Mouse (Mus musculus) stomach, embryonic 14.5 days (tissue): Measurements from ENCODE around the gene Ccs. TPM values are rescaled to one million over a fixed set of nuclear protein-coding genes. Genes with fewer than 3 reads are reported as not detected.

Experiments
- ATAC-seq: fragments of 200-750 bp; cut with Nextera tagmentation; 2 replicates; pipeline ENCODE4 v1.8.0; 2017; ENCODE audit warnings: low read depth, moderate TSS enrichment; ENCODE audit not compliant: insufficient number of reproducible peaks, insufficient read depth, low FRiP score
- H3K27ac ChIP-seq: fragments of 300-500 bp; sonication (generic); 2 replicates; pipeline ENCODE4 v1.5.1; 2014; ENCODE audit warnings: mild to moderate bottlenecking, low read length, moderate library complexity, mixed read lengths
- H3K27me3 ChIP-seq: fragments of 300-500 bp; sonication (generic); 2 replicates; pipeline ENCODE4 v1.6.1; 2014; ENCODE audit warnings: low read length, control low read depth, mixed read lengths; ENCODE audit not compliant: control insufficient read depth, insufficient read depth
- H3K36me3 ChIP-seq: fragments of 300-500 bp; sonication (generic); 2 replicates; pipeline ENCODE4 v1.6.1; 2014; ENCODE audit warnings: mild to moderate bottlenecking, control low read depth, low read length, moderate library complexity, mixed read lengths; ENCODE audit not compliant: control insufficient read depth, insufficient read depth
- H3K4me1 ChIP-seq: fragments of 300-500 bp; sonication (generic); 2 replicates; pipeline ENCODE4 v1.6.1; 2014; ENCODE audit warnings: low read length, control low read depth, mixed read lengths; ENCODE audit not compliant: control insufficient read depth, insufficient read depth
- H3K4me2 ChIP-seq: fragments of 300-500 bp; sonication (generic); replicated peaks from 2 replicates; pipeline ENCODE4 v1.6.1; 2014; ENCODE audit warnings: low read depth, low read length, control low read depth
- H3K4me3 ChIP-seq: fragments of 300-500 bp; sonication (generic); 2 replicates; pipeline ENCODE4 v1.5.1; 2014; ENCODE audit warnings: low read depth, low read length, control low read depth
- H3K9ac ChIP-seq: fragments of 300-500 bp; sonication (generic); replicated peaks from 2 replicates; pipeline ENCODE4 v1.6.1; 2014; ENCODE audit warnings: low read depth, mild to moderate bottlenecking, control low read depth, low read length, moderate library complexity, mixed read lengths
- H3K9me3 ChIP-seq: fragments of 300-500 bp; sonication (generic); 2 replicates; pipeline ENCODE4 v1.6.1; 2016; ENCODE audit warnings: low read depth, low read length, control low read depth; ENCODE audit not compliant: control insufficient read depth
- WGBS: fragments of 180-500 bp; shearing (Covaris S2); extraction: QIAGEN DNeasy Blood & Tissue Kit; methylation state at CpG from one replicate; pipeline ENCODE4 v1.1.7; 2014; 5-methylcytosine and 5-hydroxymethylcytosine counted together
- polyA plus RNA-seq: library from polyadenylated mRNA; unstranded; fragments of >200 nt; fragmentation: Nextera tagmentation; extraction: Ambion mirVana; gene quantifications from 2 replicates; pipeline ENCODE4 v1.2.1, GENCODE M21; 2014

Gene Ccs
- polyA plus RNA-seq, 1 experiment from 2014 or later: 55.4 TPM

DNA sequence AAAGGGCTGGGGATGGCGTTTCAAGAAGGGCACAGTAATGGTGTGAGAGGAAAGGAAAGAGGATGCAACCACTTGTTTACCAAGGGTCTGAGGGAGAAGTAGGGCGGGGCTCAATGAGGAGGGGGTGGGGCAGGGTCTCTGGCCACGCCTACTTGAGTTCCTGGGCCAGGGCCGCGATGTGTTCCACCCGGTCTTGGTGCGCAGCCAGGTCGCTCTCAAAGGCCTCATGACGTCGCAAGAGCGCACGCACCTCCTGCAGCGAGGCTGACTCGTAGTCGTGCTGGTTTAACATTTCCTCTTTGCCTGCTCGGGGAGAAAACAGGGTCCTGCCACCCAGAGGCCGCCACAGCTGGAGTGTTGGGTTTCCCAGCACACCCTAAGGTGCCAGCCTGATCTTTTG is 26.0 kb upstream of the Ccs start:
- H3K9ac ChIP-seq: no peak overlapping the region
- H3K4me2 ChIP-seq: no peak overlapping the region
- ATAC-seq: no peak; the same call in 1 of the 2 replicates
- no peaks in the 10 kb centered on the region for H3K9me3 ChIP-seq
- no peaks in the 10 kb centered on the region for H3K27me3 ChIP-seq
- no peak overlapping the region for H3K4me3 ChIP-seq
- no peak overlapping the region for H3K27ac ChIP-seq
- no peaks in the 10 kb centered on the region for H3K4me1 ChIP-seq
- no peaks in the 10 kb centered on the region for H3K36me3 ChIP-seq
- 4% methylated on average over 17 of the region's 17 CpGs for WGBS

GRCm38 (mm10) chr19:4863048-4863447 is 23.9 kb upstream of the Ccs start:
- WGBS: 60% methylated on average over 6 of the region's 6 CpGs
- Histone ChIP-seq H3K36me3 (no peaks in the 10 kb centered on the region), H3K4me3 (no peak overlapping the region), H3K9me3 (no peaks in the 10 kb centered on the region), H3K27me3 (no peaks in the 10 kb centered on the region), H3K4me1 (no peaks in the 10 kb centered on the region), H3K27ac (no peak overlapping the region), H3K9ac (no peak overlapping the region), H3K4me2 (no peak overlapping the region)
- no peak for ATAC-seq

- Histone ChIP-seq H3K4me3 (no peak overlapping the region), H3K4me2 (no peak overlapping the region), H3K9me3 (no peaks in the 10 kb centered on the region), H3K27me3 (no peaks in the 10 kb centered on the region), H3K36me3 (no peaks in the 10 kb centered on the region), H3K9ac (no peak overlapping the region), H3K4me1 (peaks cover 5% of the 10 kb centered on the region), H3K27ac (no peak overlapping the region)
- WGBS: 64% methylated on average over 6 of the region's 6 CpGs
- ATAC-seq: peak; percentile 64; the same call in 1 of the 2 replicates
These were observed 19.9 kb upstream of the Ccs start for GRCm38 (mm10) chr19:4859081-4859480.

GRCm38 (mm10) chr19:4855951-4856350 is 16.8 kb upstream of the Ccs start:
- Histone ChIP-seq H3K27ac (no peak overlapping the region), H3K27me3 (no peaks in the 10 kb centered on the region), H3K4me1 (peaks cover 5% of the 10 kb centered on the region), H3K9ac (no peak overlapping the region), H3K4me2 (peak overlapping the region; percentile 97; the same call in 1 of the 2 replicates), H3K9me3 (no peaks in the 10 kb centered on the region), H3K36me3 (no peaks in the 10 kb centered on the region), H3K4me3 (peak overlapping the region; percentile 61)
- ATAC-seq: no peak
- 79% methylated on average over 4 of the region's 4 CpGs for WGBS

DNA sequence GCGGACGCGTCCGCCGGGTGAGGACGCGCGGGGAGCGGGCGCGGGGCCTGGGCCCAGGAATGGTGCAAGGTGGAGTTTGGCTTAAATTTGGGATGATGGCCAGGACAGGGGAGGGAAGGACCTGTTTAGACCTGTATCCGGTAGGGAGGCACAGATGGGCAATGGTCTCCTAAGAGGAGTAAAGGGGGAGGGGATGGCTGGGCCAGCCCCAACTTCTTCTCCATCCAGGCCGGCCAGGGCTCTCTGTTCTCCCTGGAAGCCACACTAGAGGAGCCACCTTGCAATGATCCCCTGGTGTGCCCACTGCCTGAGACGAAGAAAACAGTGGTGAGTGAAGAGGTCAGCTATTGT is 16.3 kb upstream of the Ccs start:
- Histone ChIP-seq H3K4me1 (peaks cover 5% of the 10 kb centered on the region), H3K4me3 (peak overlapping the region; percentile 61), H3K27me3 (no peaks in the 10 kb centered on the region), H3K4me2 (peak overlapping the region; percentile 97), H3K36me3 (no peaks in the 10 kb centered on the region), H3K9me3 (no peaks in the 10 kb centered on the region), H3K9ac (peak overlapping the region; percentile 50), H3K27ac (peak overlapping the region; percentile 15; the same call in 1 of the 2 replicates)
- 0 out of 2 replicates have a peak, but pooled peaks have one; percentile 35 for ATAC-seq
- WGBS: 2% methylated on average over 14 of the region's 14 CpGs

DNA sequence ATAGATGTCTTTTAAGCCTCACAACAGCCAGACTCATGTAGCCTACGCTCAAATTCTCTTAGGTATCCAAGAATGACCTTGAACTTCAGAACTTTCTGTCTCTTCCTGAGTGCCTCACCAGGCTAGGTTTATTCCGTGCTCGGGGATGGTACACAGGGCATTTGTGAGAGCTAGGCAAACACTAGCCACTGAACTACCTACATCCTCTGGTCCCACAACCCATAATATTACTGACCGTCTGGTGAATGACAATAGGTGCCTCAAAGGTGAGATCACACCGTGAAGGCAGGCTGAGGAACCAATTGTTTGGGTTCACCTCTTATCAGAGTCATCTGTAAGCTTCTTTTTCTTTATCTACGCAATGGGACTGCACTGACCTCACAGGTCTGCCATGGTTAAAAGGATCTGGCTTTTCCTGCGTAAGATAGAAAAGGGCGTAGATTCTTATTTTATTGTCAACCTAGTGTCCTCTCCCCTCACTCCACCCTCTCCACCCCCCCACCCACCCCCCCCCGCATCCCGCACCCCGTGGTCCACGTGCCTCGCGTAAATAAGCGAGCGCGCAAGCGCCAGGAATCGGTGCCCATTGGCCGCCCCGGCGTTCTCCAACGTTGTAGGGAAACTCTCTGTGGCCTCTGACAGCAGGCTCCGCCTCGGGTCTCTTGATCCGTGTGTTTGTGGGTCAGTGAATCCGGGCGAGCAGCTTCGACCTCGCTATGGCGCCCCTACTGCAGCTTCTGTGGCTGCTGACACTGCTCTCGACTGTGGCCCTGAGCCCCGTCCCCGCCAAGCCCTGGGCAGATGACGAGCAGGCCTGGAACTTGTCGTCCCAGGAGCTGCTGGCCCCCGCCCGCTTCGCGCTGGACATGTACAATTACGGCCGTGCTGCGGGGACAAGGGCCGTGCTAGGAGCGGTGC is 15.7 kb upstream of the Ccs start, which contains the start of gene Ctsf:
TSS of gene Ctsf (plus strand) at position 579 of the 918 bp plus-strand sequence.
- 3% methylated on average over 45 of the region's 45 CpGs for WGBS

DNA sequence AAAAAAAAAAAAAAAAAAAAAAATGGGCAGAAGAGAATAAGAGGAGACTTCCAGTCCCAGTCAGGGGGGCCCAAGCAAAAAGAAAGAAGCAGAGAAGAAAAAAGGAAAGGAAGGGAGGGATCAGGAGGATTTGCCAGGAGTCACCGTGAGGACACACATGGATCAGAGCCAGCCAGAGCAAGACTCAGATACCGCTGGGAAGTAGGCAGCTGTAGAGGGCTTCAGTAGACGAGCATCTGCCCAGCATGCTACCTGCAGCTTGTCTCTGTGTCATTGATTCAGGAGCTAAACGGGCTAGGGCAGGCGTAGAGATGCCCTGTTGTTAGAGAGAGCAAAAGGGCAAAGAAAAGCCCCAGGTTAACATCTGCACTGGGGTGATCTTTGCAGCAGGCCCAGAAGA is 11.1 kb upstream of the Ccs start:
- Histone ChIP-seq H3K9me3 (no peaks in the 10 kb centered on the region), H3K36me3 (no peaks in the 10 kb centered on the region), H3K9ac (no peak overlapping the region), H3K27me3 (no peaks in the 10 kb centered on the region), H3K4me2 (no peak overlapping the region), H3K27ac (no peak overlapping the region), H3K4me1 (peaks cover 5% of the 10 kb centered on the region; the same call in 1 of the 2 replicates), H3K4me3 (no peak overlapping the region)
- WGBS: 51% methylated on average over 5 of the region's 5 CpGs
- ATAC-seq: no peak

More for the DNA sequence above, 15.7 kb upstream of the Ccs start, which contains the start of gene Ctsf:
- Histone ChIP-seq H3K4me1 (peaks cover 5% of the 10 kb centered on the region), H3K9ac (peak within 1 kb of the TSS; percentile 50), H3K9me3 (no peaks in the 10 kb centered on the region), H3K4me3 (peak within 1 kb of the TSS; percentile 61), H3K27ac (peak within 1 kb of the TSS; percentile 15; the same call in 1 of the 2 replicates), H3K36me3 (no peaks in the 10 kb centered on the region), H3K27me3 (no peaks in the 10 kb centered on the region), H3K4me2 (peak within 1 kb of the TSS; percentile 97)
- ATAC-seq: peak; percentile 76; the same call in 1 of the 2 replicates

- H3K27ac ChIP-seq: no peak overlapping the region
- H3K27me3 ChIP-seq: no peaks in the 10 kb centered on the region
- no peaks in the 10 kb centered on the region for H3K36me3 ChIP-seq
- 50% methylated on average over 4 of the region's 4 CpGs for WGBS
- ATAC-seq: no peak
- no peaks in the 10 kb centered on the region for H3K9me3 ChIP-seq
- peaks cover 5% of the 10 kb centered on the region; the same call in 1 of the 2 replicates for H3K4me1 ChIP-seq
- H3K9ac ChIP-seq: no peak overlapping the region
- no peak overlapping the region for H3K4me2 ChIP-seq
- no peak overlapping the region for H3K4me3 ChIP-seq
These were observed 10.7 kb upstream of the Ccs start for GRCm38 (mm10) chr19:4849800-4850199.
